Mouse (Mus musculus) T-helper 2 cell (primary cell): Measurements from ENCODE around the gene Efcab3.
"Not testable (repeated sequence)": the region's sequence is repeated elsewhere in the genome, so short reads cannot be mapped to it uniquely, and the experiment has no call there.

Experiments used
- in situ Hi-C: fragments of 300-600 bp; cut with MboI, MseI; formaldehyde crosslinking; loops from one replicate; pipeline ENCODE4 v1.15.1; 2025; ENCODE audit warnings: high pct_unique_total_duplicates

Gene Efcab3

DNA sequence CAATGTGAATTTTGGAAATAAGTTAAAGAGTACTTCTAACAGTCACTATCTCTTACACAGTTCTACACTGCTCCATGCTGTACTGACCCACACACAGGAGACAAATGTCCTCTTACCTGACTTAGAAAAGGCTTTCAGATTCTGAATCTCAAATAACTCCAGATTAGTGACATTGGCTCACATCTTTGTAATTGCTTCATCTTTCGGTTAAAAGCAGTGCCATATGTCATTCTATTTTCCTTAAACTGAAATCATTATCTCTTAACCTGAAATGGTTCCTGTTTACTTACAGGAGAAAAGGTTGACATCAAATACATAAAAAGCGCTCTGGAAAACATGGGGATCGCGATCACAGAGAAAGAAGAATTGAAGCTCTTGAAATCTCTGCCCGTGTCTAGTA, at the start of gene Efcab3:
TSS of gene Efcab3 (plus strand) at position 301 of the 400 bp plus-strand sequence.
- in situ Hi-C loops, result no loop called here

DNA sequence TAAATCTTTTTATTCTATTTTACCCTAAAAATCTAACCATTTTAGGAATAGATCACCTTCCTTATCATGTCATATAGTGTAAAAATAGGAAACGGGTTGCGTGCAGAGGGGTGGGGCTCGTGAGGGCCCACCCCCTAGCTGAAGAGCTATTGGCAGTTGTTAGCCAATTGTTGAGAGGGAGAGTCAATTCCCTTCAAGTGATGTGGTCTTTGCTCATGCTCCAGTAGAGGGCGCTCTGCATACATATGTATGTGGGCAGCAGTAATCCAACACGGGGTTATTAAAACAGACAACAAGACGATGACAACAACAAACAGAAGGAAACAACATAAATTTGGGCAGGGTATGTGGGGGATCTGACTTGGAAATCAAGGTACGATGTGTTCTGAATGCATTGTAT, 42.3 kb upstream of the Efcab3 start:
- in situ Hi-C loops, result no loop called here

DNA sequence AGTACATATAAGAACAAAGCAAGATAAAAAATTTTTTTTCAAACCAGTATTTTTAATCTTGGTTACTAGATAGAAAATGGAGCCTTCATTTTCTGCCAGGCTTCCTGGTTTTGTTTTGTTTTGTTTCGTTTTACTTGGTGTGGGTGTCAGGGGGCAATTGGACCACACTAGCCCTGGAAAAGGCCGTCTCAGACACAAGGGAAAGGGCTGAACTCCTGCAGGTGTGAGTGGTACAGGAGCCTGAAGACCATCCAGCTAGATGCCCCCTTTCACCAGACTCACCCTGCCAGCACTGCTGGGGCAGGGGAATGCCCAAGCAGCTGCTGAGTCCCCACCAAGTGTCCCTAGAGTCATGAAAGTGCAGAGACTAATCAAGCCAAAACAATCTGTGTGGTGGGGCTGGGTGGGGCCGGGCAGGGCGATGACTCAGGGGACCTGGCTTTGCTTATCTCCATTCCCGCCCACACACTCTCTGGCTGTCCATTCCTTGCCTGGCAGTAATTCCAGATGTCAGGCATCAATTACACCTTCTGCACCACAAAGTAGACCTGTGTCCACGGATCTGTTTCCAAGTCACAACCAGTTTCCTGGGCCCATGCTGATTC, 34.5 kb upstream of the Efcab3 start:
- in situ Hi-C loops, result no loop called here

DNA sequence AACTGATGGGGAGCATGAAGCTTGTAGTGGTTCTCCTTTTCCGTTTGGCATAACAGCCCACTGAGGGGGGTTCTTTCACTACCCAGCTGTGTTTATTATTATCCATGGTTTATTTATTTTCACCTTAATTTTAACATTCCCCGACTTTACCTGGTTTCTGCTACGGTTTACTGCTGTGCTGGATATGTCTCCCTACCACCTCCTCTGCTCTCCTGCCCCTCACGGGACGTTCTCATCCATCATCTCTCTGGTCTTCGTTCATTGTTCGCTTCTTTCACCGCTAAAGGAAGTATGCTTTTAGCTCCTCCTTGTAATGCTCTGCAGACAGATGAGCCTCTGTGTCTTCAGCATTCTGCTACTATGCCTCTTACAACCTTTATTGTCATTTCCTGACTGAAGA, 33.9 kb upstream of the Efcab3 start:
- in situ Hi-C loops, result no loop called here

DNA sequence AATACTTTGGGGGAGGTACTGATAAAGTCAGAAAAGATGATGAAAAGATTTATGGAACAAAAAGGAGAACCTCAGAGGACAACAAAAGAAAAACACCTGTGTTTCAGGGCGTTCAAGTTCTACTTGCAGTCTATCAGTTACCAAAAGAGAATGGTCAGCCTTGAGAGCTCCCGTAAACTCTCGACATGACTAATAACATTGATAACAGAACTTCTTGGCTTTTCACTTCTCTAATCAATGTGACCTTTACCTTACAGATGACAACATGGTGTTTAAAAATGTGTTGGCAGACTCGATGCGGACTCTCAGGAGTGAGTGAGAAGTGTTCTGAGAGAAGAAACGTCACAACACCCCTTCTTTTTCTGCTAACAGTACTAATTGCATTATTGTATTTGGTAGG, 33.2 kb upstream of the Efcab3 start:
- in situ Hi-C loops, result no loop called here

DNA sequence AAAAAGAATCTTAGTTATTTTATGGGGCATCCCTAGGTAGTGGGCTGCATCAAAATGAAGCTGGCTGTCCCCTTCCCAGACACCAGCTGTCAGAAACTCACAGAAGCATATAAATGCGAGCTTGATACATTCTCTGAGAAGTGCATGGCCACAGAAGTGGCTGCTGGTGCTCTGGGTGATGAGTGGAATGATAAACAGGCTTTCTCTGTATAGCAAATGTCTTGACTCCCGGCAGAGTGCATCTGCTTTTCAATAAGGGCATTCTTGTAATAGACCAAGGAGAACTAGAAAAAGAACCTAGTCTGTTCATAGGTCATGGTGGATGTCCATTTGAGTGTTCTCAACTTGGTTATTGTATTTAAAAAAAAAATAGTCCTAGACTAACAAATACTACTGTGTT, 32.3 kb upstream of the Efcab3 start:
- in situ Hi-C loops, result no loop called here

DNA sequence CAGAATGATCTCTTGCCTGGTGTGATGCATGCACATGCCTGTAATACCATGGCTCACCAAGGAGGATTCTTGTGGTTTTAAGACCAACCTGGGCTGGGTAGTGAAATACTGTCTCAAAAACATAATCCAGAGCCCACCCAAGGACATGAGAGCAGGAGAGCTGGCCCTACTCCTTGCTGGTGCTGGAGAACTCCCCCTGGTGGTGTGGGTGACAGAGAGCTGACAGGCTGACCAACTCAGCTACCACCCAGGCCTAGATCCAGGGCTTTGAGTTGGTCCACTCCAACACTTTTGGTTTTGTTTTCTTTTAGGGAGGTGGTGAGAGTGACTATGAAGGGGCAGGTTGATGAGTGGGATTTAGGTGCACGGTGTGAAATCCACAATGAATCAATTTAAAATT, 28.3 kb upstream of the Efcab3 start:
- in situ Hi-C loops, result no loop called here

DNA sequence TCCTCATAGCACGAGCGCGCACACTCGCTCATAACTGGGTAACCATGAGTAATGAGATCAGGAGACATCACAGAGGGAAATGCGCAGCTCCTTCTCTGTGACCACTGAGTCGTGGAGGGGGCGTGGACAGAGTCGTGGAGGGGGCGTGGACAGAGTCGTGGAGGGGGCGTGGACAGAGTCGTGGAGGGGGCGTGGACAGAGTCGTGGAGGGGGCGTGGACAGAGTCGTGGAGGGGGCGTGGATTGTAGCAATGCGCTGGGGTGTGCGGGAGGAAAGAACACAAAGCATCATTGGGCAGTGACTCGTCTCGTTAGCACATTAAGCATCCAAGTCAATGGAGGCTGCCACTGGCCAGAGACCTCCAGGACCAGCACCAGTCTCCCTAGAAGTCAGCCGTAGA, 49.1 kb downstream of the Efcab3 start:
- in situ Hi-C loops, result loop anchor here (25.0 kb wide), 1 partner anchor 550 kb away; the partner anchor contains the start of genes Cdc27 and Myl4

DNA sequence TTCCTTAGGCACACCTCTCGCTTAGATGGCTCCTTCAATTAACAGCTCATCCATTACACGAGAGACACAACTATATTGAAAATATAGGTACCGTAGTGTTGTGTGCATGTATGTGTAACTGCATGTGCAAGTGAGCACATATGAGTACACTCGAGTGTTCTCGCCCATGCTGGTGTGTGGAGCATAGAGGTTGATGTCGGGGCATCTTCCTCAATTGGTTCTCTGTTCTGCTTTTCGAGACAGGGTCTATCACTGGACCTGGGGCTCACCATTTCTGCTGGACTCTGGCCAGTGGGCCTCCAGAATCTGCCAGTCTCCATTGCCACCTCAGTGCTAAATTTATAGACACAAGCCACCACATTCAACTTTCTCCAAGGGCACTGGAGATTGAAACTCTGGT, 54.4 kb downstream of the Efcab3 start:
- in situ Hi-C loops, result loop anchor here (25.0 kb wide), 1 partner anchor 556 kb away; the partner anchor contains the start of genes Cdc27 and Myl4

DNA sequence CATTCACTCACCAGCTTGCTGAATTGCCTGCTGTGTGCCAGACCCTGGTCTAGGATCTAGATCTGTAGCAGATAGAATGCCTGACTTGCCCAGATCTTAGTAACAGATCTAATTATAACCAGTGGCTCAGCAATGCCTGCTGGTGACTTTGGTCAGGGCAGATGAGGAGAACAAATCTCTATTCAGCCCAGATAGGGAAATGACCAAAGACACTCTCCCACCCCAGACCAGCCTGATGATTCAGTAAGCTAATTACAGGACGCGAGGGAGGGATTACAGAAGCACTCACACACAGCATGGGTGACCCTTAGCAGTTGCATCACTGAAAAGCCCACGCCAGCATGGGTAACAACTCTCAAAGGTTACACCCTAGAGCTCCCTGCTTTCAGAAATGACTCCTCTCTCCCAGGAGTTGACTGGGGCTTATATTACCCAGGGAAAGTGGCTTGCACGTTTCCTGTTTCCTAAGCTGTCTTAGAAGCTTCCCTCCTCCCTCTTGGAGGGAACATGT, 57.2 kb downstream of the Efcab3 start:
- in situ Hi-C loops, result loop anchor here (10.0 to 25.0 kb wide), 2 partner anchors 558 to 1416 kb away; partner anchors contain the start of genes Cdc27 and Myl4

DNA sequence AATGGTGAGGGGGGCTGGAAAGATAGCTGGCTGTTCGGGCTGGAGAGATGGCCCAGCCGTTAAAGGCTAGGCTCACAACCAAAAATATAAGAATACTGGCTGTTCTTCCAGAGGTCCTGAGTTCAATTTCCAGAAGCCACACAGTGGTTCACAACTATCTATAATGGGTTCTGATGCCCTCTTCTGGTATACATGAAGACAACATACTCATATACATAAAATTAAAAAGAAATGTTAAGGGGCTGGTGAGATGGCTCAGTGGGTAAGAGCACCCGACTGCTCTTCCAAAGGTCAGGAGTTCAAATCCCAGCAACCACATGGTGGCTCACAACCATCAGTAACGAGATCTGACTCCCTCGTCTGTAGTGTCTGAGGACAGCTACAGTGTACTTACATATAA, 58.4 kb downstream of the Efcab3 start:
- in situ Hi-C loops, result loop anchor here (10.0 to 25.0 kb wide), 2 partner anchors 559 to 1417 kb away; partner anchors contain the start of genes Cdc27 and Myl4

DNA sequence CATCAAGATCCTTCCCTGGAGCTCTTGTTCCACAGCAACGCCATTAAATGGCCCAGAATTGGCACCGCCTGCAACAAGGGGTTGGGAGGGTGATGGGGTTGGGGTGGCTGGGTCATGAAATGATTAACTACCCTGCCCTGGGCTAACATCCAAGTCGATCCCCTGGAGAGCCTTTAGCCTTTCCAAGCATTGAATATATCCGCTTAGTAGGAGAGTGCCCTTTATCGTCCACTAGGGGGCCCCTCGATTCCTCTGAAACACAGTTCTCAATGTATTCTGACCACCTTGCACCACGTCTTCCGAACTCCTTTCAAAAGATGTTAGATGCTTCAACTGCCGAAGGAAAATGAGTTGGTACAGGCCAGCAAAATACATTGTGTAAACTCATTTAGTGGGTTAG, 60.6 kb downstream of the Efcab3 start:
- in situ Hi-C loops, result loop anchor here (10.0 to 25.0 kb wide), 2 partner anchors 562 to 1419 kb away; partner anchors contain the start of genes Cdc27 and Myl4

DNA sequence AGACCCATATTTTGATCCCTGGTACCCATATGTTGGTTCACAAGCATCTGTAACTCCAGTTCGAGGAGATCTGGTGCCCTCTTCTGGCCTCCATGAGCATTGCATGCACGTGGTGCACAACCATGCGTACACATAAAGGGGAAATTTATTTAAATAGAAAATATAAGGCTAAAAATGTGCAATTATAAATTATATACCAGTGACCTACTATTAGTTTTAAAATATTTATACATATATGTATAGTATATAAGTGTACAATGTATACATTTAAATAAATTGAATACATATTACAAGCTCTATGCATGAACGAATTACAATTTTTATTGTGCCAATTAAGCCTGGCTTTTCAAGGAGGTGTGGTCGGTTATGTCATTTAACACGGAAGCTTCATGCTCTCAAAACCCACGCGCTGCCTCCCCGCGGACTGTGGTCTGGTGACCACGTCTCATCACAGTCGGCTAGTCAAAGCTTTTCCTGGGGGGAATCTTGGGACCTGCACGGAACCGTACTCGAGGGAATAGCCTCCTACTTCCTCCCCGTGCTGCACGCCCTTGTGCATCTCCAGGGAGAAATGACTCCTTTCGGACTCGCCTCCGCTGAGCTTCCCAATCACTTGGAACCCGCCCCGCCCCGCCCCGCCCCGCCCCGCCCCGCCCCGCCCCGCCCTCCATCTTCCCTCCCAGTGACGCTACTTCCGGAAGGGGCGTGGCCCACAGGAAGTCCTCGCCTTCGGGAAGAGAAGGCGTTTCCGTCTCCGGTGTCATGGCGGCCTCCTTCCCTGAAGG, 62.5 kb downstream of the Efcab3 start, which contains the start of gene Mettl2:
TSS of gene Mettl2 (plus strand) at position 691 of the 785 bp plus-strand sequence.
- in situ Hi-C loops, result loop anchor here (10.0 kb wide), 1 partner anchor 1421 kb away; no protein-coding TSS in a partner anchor

DNA sequence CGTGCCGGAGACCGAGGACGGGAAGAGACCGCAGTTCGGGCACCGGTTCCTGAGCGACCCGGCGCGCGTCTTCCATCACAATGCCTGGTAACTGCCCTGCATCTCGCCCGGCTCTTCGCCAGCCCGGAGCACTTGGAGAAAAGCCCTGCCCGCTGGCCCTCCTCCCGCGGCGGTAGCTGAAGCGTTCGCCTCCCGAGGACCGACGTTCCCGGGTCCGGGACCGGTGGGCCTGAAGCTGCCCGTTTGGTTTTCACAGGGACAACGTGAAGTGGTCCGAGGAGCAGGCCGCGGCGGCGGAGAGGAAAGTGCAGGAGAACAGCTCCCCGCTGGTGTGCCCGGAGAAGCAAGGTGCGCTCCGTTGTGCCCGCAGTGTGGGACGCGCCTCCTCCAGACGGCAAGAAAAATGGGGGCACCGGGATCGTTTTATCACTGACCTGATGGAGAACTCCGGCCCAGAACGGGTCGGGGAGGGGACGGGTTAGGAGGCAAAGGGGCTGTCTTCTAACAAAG, 63.2 kb downstream of the Efcab3 start:
- in situ Hi-C loops, result loop anchor here (10.0 kb wide), 1 partner anchor 1422 kb away; no protein-coding TSS in a partner anchor

DNA sequence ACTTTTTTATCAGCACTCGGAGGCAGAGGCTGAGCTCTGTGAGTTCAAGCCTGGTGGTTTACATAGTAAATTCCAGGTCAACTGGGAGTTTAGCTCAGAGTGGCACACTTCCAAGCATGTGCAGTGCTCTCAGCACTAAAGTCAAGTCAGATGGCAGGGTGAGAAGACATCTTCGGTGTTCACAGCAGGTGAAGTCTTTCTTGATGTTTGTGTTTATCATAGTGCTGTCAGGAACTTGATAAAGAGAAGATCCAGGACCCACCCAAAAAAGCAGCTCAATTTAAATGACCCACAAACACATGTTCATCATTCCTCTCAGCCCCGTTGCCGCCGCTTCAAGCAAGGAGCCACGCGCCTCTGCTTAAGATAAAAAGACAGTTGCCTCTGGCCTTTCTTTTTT, 72.3 kb downstream of the Efcab3 start:
- in situ Hi-C loops, result no loop called here

DNA sequence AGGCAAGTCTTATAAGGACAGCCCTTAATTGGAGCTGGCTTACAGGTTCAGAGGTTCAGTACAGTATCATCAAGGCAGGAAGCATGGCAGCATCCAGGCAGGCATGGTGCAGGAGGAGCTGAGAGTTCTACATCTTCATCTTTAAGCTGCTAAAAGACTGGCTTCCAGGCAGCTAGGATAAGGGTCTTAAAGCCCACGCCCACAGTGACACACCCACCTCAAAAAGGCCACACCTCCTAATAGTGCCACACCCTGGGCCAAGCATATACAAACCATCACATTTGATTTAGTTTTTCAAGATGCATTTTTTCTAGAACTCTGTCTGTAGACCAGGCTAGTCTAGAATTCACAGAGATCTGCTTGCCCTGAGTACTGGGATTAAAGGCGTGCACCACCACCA, 73.9 kb downstream of the Efcab3 start:
- in situ Hi-C loops, result not testable (repeated sequence)

DNA sequence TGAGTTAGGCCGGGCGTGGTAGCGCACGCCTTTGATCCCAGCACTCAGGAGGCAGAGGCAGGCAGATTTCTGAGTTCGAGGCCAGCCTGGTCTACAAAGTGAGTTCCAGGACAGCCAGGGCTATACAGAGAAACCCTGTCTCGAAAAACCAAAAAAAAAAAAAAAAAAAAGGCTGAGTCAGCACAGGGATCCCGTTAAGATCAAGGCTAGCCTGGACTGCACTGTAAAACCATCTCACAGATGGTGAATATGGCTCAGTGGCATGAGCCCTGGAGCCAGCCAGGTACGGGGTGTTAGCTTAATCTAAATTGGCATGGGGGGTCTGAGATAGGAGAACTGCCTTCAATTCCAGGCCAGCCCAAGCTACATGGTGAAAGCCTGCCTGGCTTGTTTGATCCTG, 77.1 kb downstream of the Efcab3 start:
- in situ Hi-C loops, result not testable (repeated sequence)

DNA sequence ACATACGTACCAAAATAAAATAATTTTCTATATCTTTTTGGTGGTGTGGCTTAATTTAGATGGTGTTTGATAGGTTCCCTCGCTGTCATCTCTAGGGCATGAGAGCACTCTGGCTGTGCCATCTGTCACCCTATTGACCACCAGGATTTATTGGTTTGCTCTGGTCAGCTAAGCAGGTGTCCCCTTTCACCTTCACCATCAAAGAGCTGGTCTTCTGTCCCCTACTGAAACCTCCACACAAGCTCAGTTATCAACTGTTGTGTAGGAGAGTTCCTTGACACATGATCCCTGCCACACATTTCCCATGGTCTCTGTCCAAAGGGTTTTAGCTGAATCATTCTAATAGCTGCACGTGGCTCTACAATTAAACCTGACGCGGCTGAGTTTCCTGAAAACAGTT, 77.7 kb downstream of the Efcab3 start:
- in situ Hi-C loops, result no loop called here

DNA sequence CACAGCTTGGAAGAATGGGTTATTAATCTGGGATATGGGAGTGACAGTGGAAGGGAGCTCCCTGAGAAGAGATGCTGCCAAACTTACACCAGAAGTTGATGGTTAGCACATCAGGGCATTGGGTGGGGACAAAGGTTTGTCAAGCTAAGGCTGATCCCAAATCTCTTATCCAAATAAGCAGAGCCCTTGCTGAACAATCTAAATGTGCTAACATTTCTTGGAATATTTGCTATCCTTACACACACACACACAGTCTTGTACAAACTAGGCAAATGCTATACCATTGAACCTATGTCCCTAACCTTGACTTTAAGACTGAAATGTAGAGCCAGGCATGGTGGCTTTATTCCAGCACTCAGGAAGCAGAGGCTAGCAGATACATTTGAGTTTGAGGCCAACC, 80.2 kb downstream of the Efcab3 start:
- in situ Hi-C loops, result no loop called here

DNA sequence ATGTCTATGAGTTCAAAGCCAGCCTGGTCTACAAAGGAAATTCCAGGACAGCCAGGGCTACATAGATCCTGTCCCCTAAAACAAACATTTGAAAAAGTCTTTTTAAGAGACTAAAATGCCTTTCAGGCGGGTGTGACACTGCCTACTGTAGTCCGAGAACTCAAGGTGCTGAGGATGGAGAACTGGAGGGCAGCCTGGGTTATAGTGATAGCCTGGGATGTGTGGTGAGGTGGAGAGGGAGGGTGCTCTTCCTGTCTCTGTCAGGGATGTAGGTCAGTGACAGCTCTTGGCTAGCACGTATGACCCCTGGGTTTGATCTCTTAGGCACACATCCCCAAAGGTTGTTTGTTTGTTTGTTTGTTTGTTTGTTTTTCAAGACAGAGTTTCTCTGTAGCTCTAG, 80.7 kb downstream of the Efcab3 start:
- in situ Hi-C loops, result no loop called here

DNA sequence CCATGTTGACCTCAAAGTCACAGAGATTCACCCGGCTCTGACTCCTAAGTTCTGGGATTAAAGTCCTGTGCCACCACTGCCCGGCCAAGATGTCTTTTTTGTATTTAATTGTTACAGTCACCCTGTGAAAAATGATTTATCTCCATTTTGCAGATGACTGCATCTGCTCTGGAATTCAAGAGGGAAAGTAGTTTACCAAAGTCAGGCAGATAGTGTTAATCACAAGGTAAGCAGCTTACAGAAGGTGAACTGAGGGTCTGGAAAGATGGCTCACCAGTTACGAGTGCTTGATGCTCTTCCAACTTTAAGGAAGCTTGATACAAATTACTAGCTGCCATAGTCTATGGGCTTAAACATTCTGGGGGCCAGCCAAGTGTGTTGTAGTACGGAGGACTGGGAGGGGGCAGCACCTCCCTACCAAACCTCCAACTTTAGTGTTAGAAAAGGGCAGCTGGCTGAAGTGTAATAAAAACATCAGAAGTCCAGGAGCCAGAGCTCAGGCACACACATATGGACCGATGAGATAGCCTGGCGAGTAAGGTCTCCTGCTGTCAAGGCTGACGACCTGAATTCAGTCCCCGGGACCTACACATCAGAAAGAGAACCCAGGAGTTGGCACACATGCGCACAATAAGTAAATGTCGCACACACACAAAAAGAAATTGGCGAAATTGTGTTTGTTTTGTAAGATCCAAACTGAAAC, 81.3 kb downstream of the Efcab3 start:
- in situ Hi-C loops, result no loop called here

DNA sequence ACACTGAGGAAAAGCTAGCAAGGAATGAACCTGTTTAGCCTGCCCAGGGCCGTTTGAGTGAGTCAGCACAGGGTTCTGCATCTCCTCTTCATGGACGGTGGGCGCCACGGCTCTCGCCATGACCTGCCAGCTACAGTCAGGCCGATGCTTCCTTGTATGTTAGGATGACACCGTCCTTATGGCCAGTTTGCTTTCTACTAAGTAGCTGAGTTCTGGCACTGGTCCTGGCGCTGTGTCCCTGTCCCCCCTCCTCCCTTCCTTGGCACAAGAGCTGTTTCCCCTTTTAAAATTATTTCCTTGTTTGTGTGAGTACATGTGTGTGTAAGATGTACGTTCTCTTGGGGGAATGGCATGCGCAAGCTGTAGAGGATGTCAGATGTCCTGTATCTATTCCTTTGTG, 81.8 kb downstream of the Efcab3 start:
- in situ Hi-C loops, result no loop called here
